Mouse (Mus musculus) lung, postnatal 36 days (tissue): ENCODE data around the gene Cox6a2.
A peak's percentile ranks its signal among the peaks of the same experiment; 100 is the strongest.
"Not testable (repeated sequence)": the region's sequence is repeated elsewhere in the genome, so short reads cannot be mapped to it uniquely, and the experiment has no call there.

Experiments
- DNase-seq: peaks from one replicate; pipeline ENCODE4 v3.0.0; 2022; ENCODE audit warnings: mixed read lengths

Gene Cox6a2

GRCm38 (mm10) chr7:128231741-128232140 lies 25.6 kb upstream of the Cox6a2 start:
- DNase-seq = no peak

GRCm38 (mm10) chr7:128220936-128221335 lies 14.7 kb upstream of the Cox6a2 start:
- no peak for DNase-seq

- DNase-seq = no peak
Measured at GRCm38 (mm10) chr7:128219952-128220351, 13.8 kb upstream of the Cox6a2 start.

GRCm38 (mm10) chr7:128209826-128210225 lies 3.6 kb upstream of the Cox6a2 start:
- no peak for DNase-seq

- peak; percentile 73 for DNase-seq
Measured at GRCm38 (mm10) chr7:128208187-128208586, 2.0 kb upstream of the Cox6a2 start.

- no peak for DNase-seq
Measured at GRCm38 (mm10) chr7:128205695-128206094, 492 bp downstream of the Cox6a2 start.

- no peak for DNase-seq
Measured at GRCm38 (mm10) chr7:128204179-128204578, 2.0 kb downstream of the Cox6a2 start.

- no peak for DNase-seq
Measured at GRCm38 (mm10) chr7:128203071-128203470, 3.1 kb downstream of the Cox6a2 start.

- no peak for DNase-seq
Measured at GRCm38 (mm10) chr7:128201607-128202006, 4.6 kb downstream of the Cox6a2 start.

GRCm38 (mm10) chr7:128181691-128182090 lies 24.5 kb downstream of the Cox6a2 start:
- DNase-seq = no peak

- no peak for DNase-seq
Measured at GRCm38 (mm10) chr7:128180546-128180945, 25.6 kb downstream of the Cox6a2 start.

GRCm38 (mm10) chr7:128180126-128180525 lies 26.1 kb downstream of the Cox6a2 start:
- DNase-seq = peak; percentile 48

GRCm38 (mm10) chr7:128178385-128178784 lies 27.8 kb downstream of the Cox6a2 start:
- peak; percentile 39 for DNase-seq

- no peak for DNase-seq
Measured at GRCm38 (mm10) chr7:128169996-128170395, 36.2 kb downstream of the Cox6a2 start.

GRCm38 (mm10) chr7:128166391-128166790 lies 39.8 kb downstream of the Cox6a2 start:
- no peak for DNase-seq

- no peak for DNase-seq
Measured at GRCm38 (mm10) chr7:128164001-128164400, 42.2 kb downstream of the Cox6a2 start.

- not testable (repeated sequence) for DNase-seq
Measured at GRCm38 (mm10) chr7:128158688-128159354, 47.4 kb downstream of the Cox6a2 start.
